Mouse (Mus musculus) 3134 (cell line): ENCODE measurements around the gene Sv2b.
A peak's percentile ranks its signal among the peaks of the same experiment; 100 is the strongest.
"Not testable (repeated sequence)": the region's sequence is repeated elsewhere in the genome, so short reads cannot be mapped to it uniquely, and the experiment has no call there.

Experiments
- DNase-seq: peaks from one replicate; pipeline ENCODE4 v3.0.0-alpha.2; 2011; ENCODE audit warnings: low spot score; ENCODE audit not compliant: insufficient read length; ENCODE audit errors: extremely low read depth

The Sv2b gene

GRCm38 (mm10) chr7:75308457-75309312 lies at the start of gene Sv2b:
Gene Sv2b (minus strand): TSS chr7:75309262.
- peak; percentile 4 for DNase-seq

GRCm38 (mm10) chr7:75358284-75358851 lies 49.3 kb upstream of the Sv2b start:
- no peak for DNase-seq

DNA sequence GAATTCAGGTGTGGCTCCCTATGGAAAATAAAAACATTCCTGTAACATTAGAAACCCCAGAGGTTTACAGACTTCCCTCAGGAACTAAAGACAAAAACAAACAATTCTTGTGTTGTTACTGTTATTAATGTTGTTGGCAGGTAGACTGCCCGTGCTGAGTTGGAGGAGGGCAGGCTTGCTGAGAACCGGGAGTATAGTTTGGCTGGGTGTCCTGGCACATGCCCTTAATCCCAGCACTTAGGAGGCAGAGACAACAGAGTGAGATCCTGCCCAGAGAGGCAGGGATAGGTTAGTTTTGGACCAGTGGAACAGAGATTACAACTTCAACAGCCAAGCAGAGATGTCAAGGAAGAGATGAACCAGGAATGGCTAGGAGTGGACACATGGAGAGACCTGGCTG lies 46.5 kb upstream of the Sv2b start:
- DNase-seq, result no peak

DNA sequence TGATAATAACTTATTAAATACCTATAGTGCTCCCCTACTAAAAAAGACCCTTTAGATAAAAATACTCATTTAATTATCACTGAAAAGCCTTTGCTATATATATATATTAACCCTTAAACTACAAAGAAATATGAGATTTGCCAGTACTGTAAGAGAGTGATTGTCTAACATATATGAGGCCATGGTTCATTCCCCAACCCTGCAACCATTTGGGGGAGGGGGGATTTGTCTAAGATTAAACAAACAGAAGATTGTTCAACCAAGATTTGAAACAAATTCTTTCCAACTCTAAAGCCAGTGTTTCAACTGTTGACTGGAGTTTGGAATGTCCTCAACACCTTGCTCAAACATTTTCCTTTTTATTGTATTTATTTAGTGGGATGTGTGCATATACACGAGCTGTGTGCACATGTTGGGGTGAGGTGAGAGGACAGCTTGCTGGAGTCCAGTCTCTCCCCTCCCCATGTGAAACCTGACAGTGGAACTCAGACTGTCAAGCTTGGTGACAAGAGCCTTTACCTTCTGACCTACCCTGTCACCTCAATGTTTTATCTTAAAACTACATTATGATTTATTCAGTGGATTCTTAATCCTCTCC lies 43.8 kb upstream of the Sv2b start:
- no peak for DNase-seq

- no peak for DNase-seq
These were observed 41.1 kb upstream of the Sv2b start for GRCm38 (mm10) chr7:75350172-75350571.

DNA sequence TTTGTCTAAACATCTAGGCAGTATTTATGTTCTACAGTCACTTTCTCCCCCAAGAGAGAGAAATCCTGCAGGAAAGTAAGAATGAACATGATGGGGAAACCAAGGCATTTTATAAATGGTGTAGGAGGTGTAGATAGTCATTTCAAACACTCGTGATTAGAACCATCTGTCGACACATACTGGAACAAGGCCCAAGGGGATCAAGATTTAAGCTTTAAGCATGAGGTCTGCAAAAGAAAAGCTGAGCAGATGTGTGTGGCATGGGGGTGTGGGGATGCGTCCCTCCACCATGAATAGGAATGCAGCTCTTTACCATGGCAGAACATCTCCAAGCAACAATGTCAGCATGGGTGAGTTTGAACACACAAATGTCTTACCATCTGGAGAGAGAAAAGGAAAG lies 23.2 kb upstream of the Sv2b start:
- no peak for DNase-seq

DNA sequence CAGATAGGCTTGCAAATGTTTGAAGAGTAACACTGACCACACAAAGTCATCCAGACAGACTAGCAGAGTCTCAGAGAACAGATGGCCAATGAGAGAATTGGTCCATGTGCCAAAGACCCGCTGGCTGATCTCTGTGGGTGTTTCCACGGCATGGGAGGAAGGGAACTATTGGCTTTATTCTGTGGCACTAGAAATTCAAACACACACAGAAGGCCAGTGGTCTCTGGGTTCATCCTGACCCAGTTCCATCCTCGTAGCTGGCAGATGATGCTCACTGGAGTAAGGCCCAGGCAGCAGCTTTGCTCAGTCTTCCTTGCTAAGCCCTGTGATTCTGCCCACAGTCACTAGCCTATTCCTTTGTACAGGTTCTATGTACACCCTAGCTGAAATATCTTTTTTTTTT lies 20.7 kb upstream of the Sv2b start:
- no peak for DNase-seq

DNA sequence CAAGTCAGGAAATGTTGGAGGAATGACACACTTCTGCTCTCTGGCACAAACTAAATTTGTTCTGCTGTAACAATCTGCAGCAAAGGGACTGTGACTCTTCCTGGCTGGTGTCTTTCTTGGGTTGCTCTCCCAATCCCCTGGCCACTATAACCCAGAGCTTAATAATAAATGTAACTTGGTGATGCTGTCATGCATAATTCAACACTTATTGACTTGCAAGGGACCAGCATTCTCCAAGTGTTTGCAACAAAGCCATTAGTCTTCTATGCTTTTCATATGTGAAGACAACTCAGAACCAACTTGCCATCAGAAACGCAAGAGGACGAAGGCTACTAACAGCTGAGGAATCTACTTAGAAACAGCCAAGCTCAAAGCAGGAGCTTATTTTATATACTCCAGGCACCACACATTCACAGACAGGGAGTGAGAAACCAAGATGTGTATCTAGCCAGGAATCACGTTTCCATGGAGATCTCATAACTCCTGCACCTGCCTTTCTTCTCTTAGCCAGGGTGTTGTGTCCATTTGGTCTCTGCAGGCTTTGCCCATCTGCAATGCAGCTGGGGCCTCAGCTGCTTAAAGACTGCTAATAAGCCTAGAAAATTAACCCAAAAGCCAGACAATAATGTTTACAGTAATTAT lies 19.8 kb upstream of the Sv2b start:
- DNase-seq, result no peak

GRCm38 (mm10) chr7:75325273-75325672 lies 16.2 kb upstream of the Sv2b start:
- DNase-seq, result no peak

GRCm38 (mm10) chr7:75322742-75323141 lies 13.7 kb upstream of the Sv2b start:
- DNase-seq, result not testable (repeated sequence)

GRCm38 (mm10) chr7:75320009-75320408 lies 10.9 kb upstream of the Sv2b start:
- DNase-seq, result no peak

GRCm38 (mm10) chr7:75318320-75318719 lies 9.3 kb upstream of the Sv2b start:
- DNase-seq, result no peak

DNA sequence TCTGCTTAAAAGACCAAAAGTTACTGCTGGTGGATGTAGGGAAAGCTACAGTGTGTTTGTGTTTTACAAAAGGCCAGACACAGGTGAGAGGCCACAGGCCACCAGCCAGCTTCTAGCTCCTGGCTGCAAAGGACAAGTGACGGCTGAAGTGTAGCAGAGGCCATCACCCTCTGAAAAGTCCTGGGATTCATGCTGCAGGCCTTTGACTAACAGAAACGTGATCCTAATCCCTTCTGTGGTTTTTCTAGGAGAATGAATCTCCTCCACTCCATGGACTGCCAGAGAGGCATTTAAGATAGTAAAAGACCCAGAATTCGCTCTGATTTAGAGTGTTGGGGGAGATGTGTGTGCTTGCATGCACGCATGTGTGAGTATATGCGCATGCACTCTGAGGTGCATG lies 5.8 kb upstream of the Sv2b start:
- no peak for DNase-seq

- no peak for DNase-seq
These were observed 508 bp upstream of the Sv2b start for GRCm38 (mm10) chr7:75309570-75309969.

- no peak for DNase-seq
These were observed 964 bp downstream of the Sv2b start for GRCm38 (mm10) chr7:75308140-75308456.

DNA sequence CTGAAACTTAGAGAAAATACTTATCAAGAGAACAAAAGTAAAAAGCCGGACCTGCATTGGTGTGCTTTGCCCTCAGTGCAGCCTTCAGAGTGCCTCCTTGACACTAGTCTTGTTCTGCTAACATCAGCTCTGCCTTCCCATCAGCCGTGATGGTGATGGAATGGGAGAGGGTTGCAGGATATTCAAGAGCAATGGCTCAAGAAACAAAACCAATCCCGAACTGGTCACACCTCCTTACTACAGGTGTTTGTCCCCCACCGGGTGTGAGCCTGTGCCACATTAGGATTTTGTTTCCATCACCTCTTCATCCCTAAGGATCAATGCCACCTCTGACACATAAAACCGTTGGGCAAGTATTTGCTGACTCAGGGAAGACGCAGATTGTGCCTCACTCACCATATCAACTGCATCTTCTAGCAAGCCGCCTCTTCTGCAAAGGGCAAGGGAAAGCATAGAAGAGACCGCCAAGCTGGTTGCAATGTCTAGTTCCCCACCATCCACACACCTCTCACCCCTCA lies 1.4 kb downstream of the Sv2b start:
- DNase-seq, result no peak

GRCm38 (mm10) chr7:75305901-75306465 lies 3.1 kb downstream of the Sv2b start:
- no peak for DNase-seq

- DNase-seq, result peak; percentile 7
These were observed 6.4 kb downstream of the Sv2b start for GRCm38 (mm10) chr7:75302523-75303215.

GRCm38 (mm10) chr7:75299245-75299644 lies 9.8 kb downstream of the Sv2b start:
- no peak for DNase-seq

GRCm38 (mm10) chr7:75296688-75297119 lies 12.4 kb downstream of the Sv2b start:
- DNase-seq, result no peak
